Mouse (Mus musculus) liver, adult 2 months (tissue): Measurements from ENCODE around the gene Rhou.

ENCODE experiments used
- CTCF ChIP-seq: fragments of 200-500 bp; IDR thresholded peaks from 2 replicates; pipeline ENCODE4 v1.5.1; 2011; ENCODE audit warnings: low read depth, low read length, control low read depth
- POLR2A ChIP-seq: fragments of 200-500 bp; IDR thresholded peaks from 2 replicates; pipeline ENCODE4 v1.6.1; 2011; ENCODE audit warnings: low read length, control low read depth; ENCODE audit not compliant: insufficient read depth; ENCODE audit errors: extremely low read depth

DNA sequence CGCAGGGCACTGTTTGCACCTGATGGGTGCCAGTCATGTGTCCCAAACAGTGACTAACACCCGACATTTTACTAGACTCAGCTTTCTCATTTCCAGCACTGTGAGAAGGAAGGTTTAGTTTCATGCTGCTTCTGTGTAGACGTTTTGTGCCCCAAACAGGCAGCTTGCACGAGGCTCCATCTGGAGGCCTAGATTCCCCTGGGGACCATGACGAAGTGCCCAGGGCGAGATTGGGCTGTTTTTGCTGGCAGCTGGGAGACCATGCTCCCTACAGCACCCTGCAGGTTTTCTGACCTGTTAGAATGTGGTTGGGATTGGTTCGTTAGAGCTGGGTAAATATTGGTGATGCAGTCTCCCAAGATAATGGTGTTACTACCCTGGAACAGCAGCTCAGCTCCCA lies 17.0 kb downstream of the Rhou start:
- TF ChIP-seq CTCF (no peak), POLR2A (no peak)
